Mouse (Mus musculus) effector memory CD4-positive, alpha-beta T cell, adult 7 months (primary cell): Measurements from ENCODE around the gene Cd302. TPM values are rescaled to one million over a fixed set of nuclear protein-coding genes. Genes with fewer than 3 reads are reported as not detected.

ENCODE experiments used
- polyA plus RNA-seq: library from polyadenylated mRNA; unstranded; fragments of 100-300 nt; shearing (Covaris generic); gene quantifications from one replicate; pipeline ENCODE4 v1.2.1, GENCODE M21; 2017

Gene Cd302
- 1.2 TPM for polyA plus RNA-seq

GRCm38 (mm10) chr2:60284467-60284821 is at the start of gene Cd302:
TSS of gene Cd302 (minus strand) at chr2:60284488.

GRCm38 (mm10) chr2:60209703-60210651 is 74.3 kb downstream of the Cd302 start, which contains the start of the genes Baz2b and March7:
TSS of gene Baz2b (minus strand) at chr2:60209839.
TSS of gene March7 (plus strand) at chr2:60209887.

Other genes with a start within 250 kb of the Cd302 start
- gene Baz2b, start 74.6 kb downstream of the Cd302 start, polyA plus RNA-seq, result 47.2 TPM
- 209 TPM for gene March7, start 74.6 kb downstream of the Cd302 start, polyA plus RNA-seq
- gene Ly75, start 98.8 kb upstream of the Cd302 start, polyA plus RNA-seq, result 28.3 TPM